Mouse (Mus musculus) embryonic stem cell, embryonic (primary cell): ENCODE measurements at regions not wholly inside any gene's neighbourhood (a gene's known extent, or its start where the extent isn't known, plus 50 kb on each side); places are given as distances from the start of the nearest gene placed in this dataset.

ENCODE experiments used
- CTCF ChIA-PET, 4 experiments: fragments of 300-600 bp in 2 of 4; fragments of 350-600 bp in 2 of 4; sonication (Branson Sonifier 250); formaldehyde crosslinking; loops; one replicate each; lab custom pipeline; 2022; ENCODE audit warnings: inconsistent platforms in 2 of 4; lab: Charles Lee
- POLR2A ChIA-PET, 4 experiments: fragments of 300-600 bp in 2 of 4; fragments of 350-600 bp in 2 of 4; sonication (Branson Sonifier 250); formaldehyde crosslinking; loops; one replicate each; lab custom pipeline; 2022; ENCODE audit warnings: antibody characterized with exemption in 4 of 4, inconsistent platforms in 1 of 4; lab: Charles Lee

- CTCF ChIA-PET: no interaction called here
- POLR2A ChIA-PET: no interaction called here
Measured at GRCm38 (mm10) chr2:114295110-114295509, 93.8 kb upstream of the Zfp770 start.

- CTCF ChIA-PET: no interaction called here
- POLR2A ChIA-PET: interaction anchor here in 1 of 4 experiments (0.6 kb wide), 1 partner anchor 1269 kb away, joined by 3 read pairs; no protein-coding TSS in a partner anchor
Measured at GRCm38 (mm10) chr2:114291387-114291786, 90.1 kb upstream of the Zfp770 start.

- ChIA-PET POLR2A (no interaction called here), CTCF (no interaction called here)
Measured at GRCm38 (mm10) chr2:114275536-114275935, 74.3 kb upstream of the Zfp770 start.

- CTCF ChIA-PET: interaction anchor here in 2 of 4 experiments (0.6 kb wide), 2 partner anchors 208 to 593 kb away, joined by 3 to 7 read pairs; no protein-coding TSS in a partner anchor
- POLR2A ChIA-PET: interaction anchor here in 1 of 4 experiments (0.6 kb wide), 1 partner anchor 1912 kb away, joined by 3 read pairs; no protein-coding TSS in a partner anchor
Measured at GRCm38 (mm10) chr2:114260397-114261071, 59.3 kb upstream of the Zfp770 start.

GRCm38 (mm10) chr2:114259539-114259938 is 58.3 kb upstream of the Zfp770 start:
- ChIA-PET POLR2A (no interaction called here), CTCF (interaction anchor here in 1 of 4 experiments (0.7 kb wide), 1 partner anchor 1597 kb away, joined by 3 read pairs; no protein-coding TSS in a partner anchor)
